Mouse (Mus musculus) erythroblast, embryonic 14.5 days (primary cell): ENCODE measurements around the gene Chst15. TPM values are rescaled to one million over a fixed set of nuclear protein-coding genes. Genes with fewer than 3 reads are reported as not detected.

Experiments used
- H3K27me3 ChIP-seq: 2 replicates; pipeline ENCODE4 v1.6.1; 2012; ENCODE audit warnings: inconsistent platforms; ENCODE audit not compliant: control insufficient read depth
- H3K36me3 ChIP-seq: 2 replicates; pipeline ENCODE4 v1.6.1; 2012; ENCODE audit warnings: mild to moderate bottlenecking, inconsistent platforms; ENCODE audit not compliant: control insufficient read depth
- H3K4me1 ChIP-seq: 2 replicates; pipeline ENCODE4 v1.6.1; 2012; ENCODE audit warnings: inconsistent platforms; ENCODE audit not compliant: control insufficient read depth
- H3K4me3 ChIP-seq: replicated peaks from 2 replicates; pipeline ENCODE3; 2012; ENCODE audit warnings: moderate library complexity, mild to moderate bottlenecking, inconsistent platforms
- H3K9me3 ChIP-seq: 2 replicates; pipeline ENCODE4 v1.6.1; 2012; ENCODE audit warnings: low read length, inconsistent platforms, mixed read lengths; ENCODE audit not compliant: control insufficient read depth
- GATA1 ChIP-seq: IDR thresholded peaks from 2 replicates; pipeline ENCODE4 v1.6.1; 2012; ENCODE audit warnings: low read length, inconsistent platforms, mixed read lengths
- TAL1 ChIP-seq: IDR thresholded peaks from 3 replicates; pipeline ENCODE4 v1.6.1; 2012; ENCODE audit warnings: low read length, inconsistent platforms, mixed read lengths
- polyA plus RNA-seq: library from polyadenylated mRNA; stranded (reverse); fragments of >175 nt; gene quantifications from 2 replicates; pipeline ENCODE4 v1.2.3, GENCODE M21; 2012

Gene Chst15
- polyA plus RNA-seq, 1 experiment = 0.05 TPM

DNA sequence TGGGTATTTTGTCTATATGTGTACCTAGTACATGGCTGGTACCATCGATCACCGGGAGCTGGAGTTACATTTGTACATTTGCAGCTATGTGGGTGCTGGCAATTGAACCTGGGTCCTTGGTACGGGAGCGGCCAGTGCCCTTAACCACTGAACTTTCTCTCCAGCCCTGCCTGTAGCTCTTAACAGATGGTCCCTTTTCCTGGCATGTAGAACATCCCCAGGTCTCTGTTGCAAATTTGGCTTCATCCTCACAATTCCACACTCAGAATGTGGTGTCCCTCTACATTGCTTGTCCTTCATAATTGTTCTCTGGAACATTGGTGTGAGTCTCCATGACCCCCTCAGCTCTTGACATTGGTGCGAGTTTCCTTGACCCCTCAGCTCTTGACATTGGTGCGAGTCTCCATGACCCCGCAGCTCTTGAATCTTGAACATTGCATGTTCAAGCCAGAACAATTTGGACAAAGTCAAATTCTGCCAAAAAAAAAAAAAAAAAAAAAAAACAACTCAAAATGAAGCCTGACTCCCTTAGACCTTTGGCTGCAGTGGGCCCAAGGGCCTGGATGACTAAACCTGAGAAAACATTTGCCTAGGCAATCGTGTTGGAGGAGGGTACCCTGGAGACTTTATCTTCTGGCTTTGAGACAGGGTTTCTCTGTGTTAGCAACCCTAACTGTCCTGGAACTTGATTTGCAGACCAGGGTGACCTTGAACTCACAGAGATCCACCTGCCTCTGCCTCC lies 10.2 kb downstream of the Chst15 start:
- Histone ChIP-seq H3K36me3 (no peaks in the 10 kb centered on the region), H3K4me1 (no peaks in the 10 kb centered on the region; the same call in 1 of the 2 replicates), H3K9me3 (no peaks in the 10 kb centered on the region), H3K4me3 (no peak overlapping the region), H3K27me3 (no peaks in the 10 kb centered on the region)
- no peak for TF ChIP-seq TAL1
- no peak for TF ChIP-seq GATA1

DNA sequence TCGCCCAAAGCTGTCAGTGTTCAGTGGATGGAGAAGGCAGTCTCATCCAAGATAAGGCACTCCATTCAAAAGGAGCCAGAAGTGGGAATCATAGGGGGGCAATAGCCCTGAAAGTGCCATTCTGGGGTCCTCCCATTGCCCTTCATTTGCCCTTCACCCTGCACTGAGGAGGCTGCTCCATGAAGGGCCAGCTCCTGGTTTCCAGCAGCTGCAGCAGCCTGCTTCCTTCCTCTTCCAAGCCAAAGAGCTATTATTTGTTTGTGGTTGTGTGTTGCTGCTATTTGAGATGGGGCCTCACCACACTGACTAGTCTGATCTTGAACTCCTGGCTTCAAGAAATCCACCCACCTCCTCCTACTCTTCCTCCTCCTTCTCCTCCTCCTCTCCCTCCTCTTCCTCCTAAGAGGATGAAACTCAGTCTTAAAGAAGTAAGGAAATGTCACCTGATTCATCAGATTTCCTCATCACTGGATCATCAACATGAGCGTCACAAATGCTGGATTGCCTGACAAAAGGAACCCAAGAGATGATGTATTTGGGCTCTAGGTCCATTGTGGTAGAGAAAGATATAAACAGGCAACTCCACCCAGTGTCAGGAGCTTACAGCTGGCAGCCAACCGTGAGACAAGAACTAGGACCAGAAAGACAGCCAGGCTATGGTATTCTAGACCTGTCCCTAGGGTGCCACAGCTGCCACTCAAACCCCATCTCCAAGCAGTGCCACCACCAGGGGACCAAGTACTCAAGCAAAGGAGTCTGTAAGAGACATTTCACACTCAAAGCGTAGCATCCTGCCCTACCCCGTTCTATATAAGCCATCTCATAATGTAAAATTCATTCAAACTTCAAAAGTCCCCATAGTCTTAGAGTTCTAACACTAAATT lies 11.3 kb downstream of the Chst15 start:
- TF ChIP-seq GATA1 = no peak
- TF ChIP-seq TAL1 = no peak
- H3K27me3 ChIP-seq = no peaks in the 10 kb centered on the region
- no peaks in the 10 kb centered on the region; the same call in 1 of the 2 replicates for H3K4me1 ChIP-seq

DNA sequence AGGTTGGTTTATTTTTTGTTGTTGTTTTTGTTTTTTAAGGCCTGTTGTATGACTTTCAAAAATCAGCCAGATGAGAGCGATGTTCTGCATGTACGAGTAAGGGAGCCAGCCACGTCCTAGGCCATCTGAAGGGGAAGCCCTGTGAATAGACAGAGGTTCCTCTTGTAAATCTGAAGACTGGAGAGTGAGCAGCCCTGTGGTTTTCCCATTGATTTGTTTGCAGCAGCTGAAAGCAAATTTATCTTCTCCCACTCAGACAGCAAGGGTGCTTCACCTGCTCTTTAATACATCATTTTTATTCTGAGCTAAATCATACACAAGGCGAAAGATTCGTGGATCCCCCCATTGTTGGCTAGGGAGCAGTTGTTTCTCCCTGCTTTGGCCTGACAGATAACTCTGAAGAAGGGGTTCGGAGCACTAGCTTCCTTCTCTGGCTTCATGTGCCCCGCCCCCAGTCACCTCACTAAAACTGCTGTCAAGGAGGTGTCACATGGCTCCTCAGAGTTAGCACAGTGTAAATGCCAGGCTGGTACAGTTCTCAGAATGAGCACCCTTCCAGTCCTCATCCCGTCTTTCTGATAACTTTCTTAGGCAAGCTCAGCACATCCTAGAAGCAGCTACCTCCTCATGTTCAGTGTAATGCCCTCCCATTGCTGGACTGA lies 12.5 kb downstream of the Chst15 start:
- Histone ChIP-seq H3K4me1 (no peaks in the 10 kb centered on the region; the same call in 1 of the 2 replicates), H3K9me3 (no peaks in the 10 kb centered on the region), H3K27me3 (no peaks in the 10 kb centered on the region), H3K4me3 (no peak overlapping the region), H3K36me3 (no peaks in the 10 kb centered on the region)
- TF ChIP-seq TAL1 (no peak), GATA1 (no peak)

More for the DNA sequence above, 11.3 kb downstream of the Chst15 start:
- Histone ChIP-seq H3K36me3 (no peaks in the 10 kb centered on the region), H3K4me3 (no peak overlapping the region), H3K9me3 (no peaks in the 10 kb centered on the region)

DNA sequence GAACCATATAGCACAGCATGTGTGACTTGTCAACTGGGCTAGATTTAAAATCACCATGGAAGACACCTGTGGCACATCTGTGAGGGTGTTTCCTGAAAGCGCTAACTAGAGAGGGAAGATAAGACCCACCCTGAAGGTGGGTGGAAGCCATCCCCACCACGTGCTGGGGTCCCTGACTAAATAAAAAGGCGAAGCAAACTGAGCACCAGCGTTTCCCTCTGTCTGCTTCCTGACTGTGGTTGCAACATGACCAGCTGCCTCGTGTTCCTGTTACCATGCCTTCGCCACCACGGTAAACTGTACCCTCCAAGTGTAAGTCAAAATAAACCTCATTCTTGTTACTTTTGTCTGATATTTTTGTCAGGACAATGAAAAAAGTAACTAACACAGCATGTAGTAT lies 13.0 kb downstream of the Chst15 start:
- Histone ChIP-seq H3K27me3 (no peaks in the 10 kb centered on the region), H3K9me3 (no peaks in the 10 kb centered on the region), H3K36me3 (no peaks in the 10 kb centered on the region), H3K4me3 (no peak overlapping the region), H3K4me1 (no peaks in the 10 kb centered on the region; the same call in 1 of the 2 replicates)
- TF ChIP-seq TAL1 = no peak
- no peak for TF ChIP-seq GATA1

DNA sequence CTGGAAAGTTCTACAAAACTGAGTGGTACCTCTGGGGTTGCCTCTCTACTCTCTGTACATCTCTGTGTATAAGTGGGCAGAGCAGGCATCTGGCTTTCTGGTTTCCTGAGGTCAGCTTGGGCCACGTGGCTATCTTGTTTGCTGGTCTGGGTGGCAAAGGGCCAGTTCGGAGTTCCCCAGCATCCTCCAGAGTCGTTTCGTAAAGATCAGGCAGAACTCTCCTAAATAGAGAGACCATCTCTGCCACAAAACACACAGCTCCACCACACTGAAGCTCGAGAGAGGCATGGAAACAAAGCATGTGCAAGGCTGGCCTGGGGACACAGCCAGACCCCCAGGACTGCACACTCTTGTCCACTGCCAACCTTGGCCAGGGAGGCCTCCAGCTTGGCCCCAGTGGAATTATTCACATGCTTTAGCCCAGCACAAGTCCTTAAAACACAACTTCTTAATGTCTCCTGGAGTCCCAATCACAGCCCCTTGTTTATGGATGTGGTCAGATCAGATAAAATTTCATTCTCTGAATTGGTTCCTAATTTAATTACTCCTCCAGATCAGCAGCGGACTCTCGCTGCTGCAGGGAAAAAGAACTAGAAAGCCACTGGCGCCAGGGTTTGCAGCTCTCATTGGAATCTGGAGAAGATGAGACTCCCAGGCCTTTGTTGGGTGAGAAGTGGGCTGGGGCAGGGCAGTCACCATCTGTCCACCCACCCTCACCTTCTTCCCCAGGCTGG lies 14.4 kb downstream of the Chst15 start:
- Histone ChIP-seq H3K4me1 (no peaks in the 10 kb centered on the region; the same call in 1 of the 2 replicates), H3K4me3 (no peak overlapping the region), H3K27me3 (no peaks in the 10 kb centered on the region), H3K36me3 (no peaks in the 10 kb centered on the region), H3K9me3 (no peaks in the 10 kb centered on the region)
- no peak for TF ChIP-seq TAL1
- no peak for TF ChIP-seq GATA1

DNA sequence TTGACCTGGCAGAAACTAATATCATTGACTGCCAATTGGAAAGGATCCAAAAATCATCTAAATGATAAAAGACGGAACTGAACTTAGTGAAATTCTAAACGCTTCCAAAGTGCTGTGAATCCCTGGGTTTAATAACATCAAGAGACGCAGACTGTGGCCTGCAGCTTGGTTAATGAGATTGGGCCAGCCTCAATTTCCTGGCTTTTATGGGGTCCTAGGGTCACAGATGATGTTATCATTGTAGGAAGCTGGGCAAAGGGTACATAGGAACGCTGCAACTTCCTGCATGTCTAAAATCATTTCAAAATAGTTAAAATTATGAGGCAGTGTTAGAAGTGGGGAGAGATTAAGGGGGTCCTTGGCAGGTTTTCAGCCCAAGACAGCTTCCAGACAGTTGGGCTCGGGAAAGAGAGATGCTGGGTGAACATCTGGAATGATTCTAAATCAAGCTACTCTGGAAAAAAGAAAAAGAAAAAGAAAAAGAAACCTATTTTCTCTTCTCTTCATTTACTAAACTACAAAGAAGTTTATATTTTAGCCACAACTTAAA lies 17.3 kb downstream of the Chst15 start:
- Histone ChIP-seq H3K27me3 (no peaks in the 10 kb centered on the region), H3K4me3 (no peak overlapping the region), H3K4me1 (no peaks in the 10 kb centered on the region; the same call in 1 of the 2 replicates), H3K36me3 (no peaks in the 10 kb centered on the region), H3K9me3 (no peaks in the 10 kb centered on the region)
- TF ChIP-seq TAL1 = no peak
- no peak for TF ChIP-seq GATA1

DNA sequence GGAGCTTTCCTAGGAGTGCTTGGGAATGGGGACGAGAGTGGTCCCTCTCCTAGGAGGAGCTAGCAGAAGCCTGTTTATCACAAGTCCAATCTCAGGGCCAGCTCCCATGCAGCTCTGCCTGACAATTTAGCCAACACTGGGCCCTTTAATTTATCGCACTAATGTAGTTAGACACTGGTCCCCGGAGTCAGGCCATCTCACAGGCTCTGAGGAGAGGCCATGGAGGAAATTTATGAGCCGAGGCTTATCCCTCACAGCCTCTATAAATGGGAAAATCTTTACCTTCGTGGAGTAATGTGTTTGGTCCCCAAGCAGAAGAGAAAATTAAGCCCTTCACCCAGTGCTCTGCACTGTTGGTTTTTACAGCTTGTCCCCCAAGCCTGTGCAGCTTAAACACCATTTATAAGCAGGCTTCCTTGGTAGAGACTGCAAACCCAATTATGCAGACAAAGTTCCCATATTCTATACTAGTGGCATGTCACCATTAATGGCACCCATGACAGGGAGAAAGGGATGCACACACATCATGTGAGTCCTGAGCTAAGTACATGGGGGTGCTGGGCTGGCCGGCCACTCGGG lies 18.5 kb downstream of the Chst15 start:
- H3K4me1 ChIP-seq = no peaks in the 10 kb centered on the region
- no peaks in the 10 kb centered on the region for H3K27me3 ChIP-seq
- H3K4me3 ChIP-seq = no peak overlapping the region
- no peaks in the 10 kb centered on the region for H3K9me3 ChIP-seq
- TF ChIP-seq TAL1 = no peak
- no peak for TF ChIP-seq GATA1
- H3K36me3 ChIP-seq = no peaks in the 10 kb centered on the region
